Mouse (Mus musculus): ENCODE results near the gene Amph.

- TF ChIP-seq GATA1 (IDR thresholded peaks at IDR 0.05; ENCODE audit: borderline replicate concordance, low read length) = no peak
- TF ChIP-seq FLI1 (IDR thresholded peaks at IDR 0.05; ENCODE audit: low read length) = no peak
Measured at GRCm38 (mm10) chr13:19106418-19106817, 158.4 kb downstream of the Amph start.
